Mouse (Mus musculus) myocyte (in vitro differentiated cells): ENCODE data around the gene Mapk10. TPM values are rescaled to one million over a fixed set of nuclear protein-coding genes. Genes with fewer than 3 reads are reported as not detected.

Source experiments
- H3K27me3 ChIP-seq: one replicate; pipeline ENCODE4 v1.6.1; 2011; ENCODE audit not compliant: control insufficient read depth, insufficient read depth, insufficient read length
- H3K36me3 ChIP-seq: one replicate; pipeline ENCODE4 v1.6.1; 2011; ENCODE audit not compliant: control insufficient read depth, insufficient read depth
- H3K4me2 ChIP-seq: one replicate; pipeline ENCODE4 v1.6.1; 2011; ENCODE audit warnings: low read depth, control low read depth
- H3K4me3 ChIP-seq: one replicate; pipeline ENCODE4 v1.5.1; 2011; ENCODE audit warnings: mild to moderate bottlenecking, control low read depth, moderate library complexity
- H3K79me2 ChIP-seq: one replicate; pipeline ENCODE4 v1.6.1; 2011; ENCODE audit not compliant: control insufficient read depth, insufficient read depth
- H3ac ChIP-seq: one replicate; pipeline ENCODE4 v1.6.1; 2011; ENCODE audit not compliant: control insufficient read depth, insufficient read length
- CEBPB ChIP-seq: IDR thresholded peaks from 2 replicates; pipeline ENCODE4 v1.6.1; 2011; ENCODE audit warnings: mild to moderate bottlenecking, moderate library complexity; ENCODE audit not compliant: poor library complexity, insufficient read depth, severe bottlenecking
- E2F4 ChIP-seq: IDR thresholded peaks from one replicate; pipeline ENCODE4 v1.6.1; 2011; ENCODE audit warnings: mild to moderate bottlenecking, control low read depth, moderate library complexity; ENCODE audit not compliant: insufficient read depth
- MAX ChIP-seq: IDR thresholded peaks from one replicate; pipeline ENCODE4 v1.6.1; 2011; ENCODE audit warnings: low read depth, mild to moderate bottlenecking, control low read depth
- MYOD1 ChIP-seq, 3 experiments: IDR thresholded peaks; one replicate each; pipeline ENCODE4 v1.6.1; 2011; ENCODE audit warnings: control low read depth in 2 of 3, low read depth in 2 of 3, mild to moderate bottlenecking in 2 of 3, moderate library complexity in 1 of 3; ENCODE audit not compliant: insufficient read length in 2 of 3, control insufficient read depth in 1 of 3
- MYOG ChIP-seq, 3 experiments: IDR thresholded peaks; one replicate each; pipeline ENCODE4 v1.6.1; 2011; ENCODE audit warnings: control low read depth in 2 of 3, low read depth in 2 of 3, mild to moderate bottlenecking in 2 of 3; ENCODE audit not compliant: insufficient read length in 2 of 3, control insufficient read depth in 1 of 3, insufficient read depth in 1 of 3
- POLR2A ChIP-seq: IDR thresholded peaks from one replicate; pipeline ENCODE4 v1.6.1; 2011; ENCODE audit warnings: low read depth, mild to moderate bottlenecking, control low read depth, moderate library complexity; ENCODE audit not compliant: insufficient read length
- POLR2AphosphoS2 ChIP-seq: IDR thresholded peaks from one replicate; pipeline ENCODE4 v1.6.1; 2011; ENCODE audit warnings: low read depth, control low read depth; ENCODE audit not compliant: insufficient read length
- REST ChIP-seq: IDR thresholded peaks from one replicate; pipeline ENCODE4 v1.6.1; 2011; ENCODE audit warnings: mild to moderate bottlenecking, control low read depth, moderate library complexity; ENCODE audit not compliant: insufficient read depth, insufficient read length
- SRF ChIP-seq: IDR thresholded peaks from one replicate; pipeline ENCODE4 v1.6.1; 2011; ENCODE audit warnings: low read depth; ENCODE audit not compliant: control insufficient read depth, insufficient read length
- TCF12 ChIP-seq: IDR thresholded peaks from one replicate; pipeline ENCODE4 v1.6.1; 2011; ENCODE audit warnings: mild to moderate bottlenecking, control low read depth; ENCODE audit not compliant: poor library complexity, insufficient read depth, severe bottlenecking
- TCF3 ChIP-seq: IDR thresholded peaks from one replicate; pipeline ENCODE4 v1.6.1; 2011; ENCODE audit warnings: low read depth, control low read depth; ENCODE audit not compliant: insufficient read length
- USF1 ChIP-seq: IDR thresholded peaks from one replicate; pipeline ENCODE4 v1.6.1; 2011; ENCODE audit warnings: low read depth, mild to moderate bottlenecking, control low read depth, moderate library complexity
- polyA plus RNA-seq: library from polyadenylated mRNA; unstranded; fragments of >200 nt; fragmentation: generic; extraction: Trizol; gene quantifications from one replicate; pipeline ENCODE4 v1.2.1, GENCODE M21; 2012; ENCODE audit warnings: missing spikeins

Mapk10 gene
- polyA plus RNA-seq, 1 experiment: 0.05 TPM

- H3K79me2 ChIP-seq: no peaks in the 10 kb centered on the region
- H3K27me3 ChIP-seq: no peaks in the 10 kb centered on the region
- H3ac ChIP-seq: no peak overlapping the region
- no peaks in the 10 kb centered on the region for H3K36me3 ChIP-seq
- H3K4me2 ChIP-seq: no peak overlapping the region
- no peak overlapping the region for H3K4me3 ChIP-seq
- TF ChIP-seq POLR2AphosphoS2: no peak
- no peak for TF ChIP-seq MYOD1 (IDR thresholded peaks at IDR 0.05; ENCODE audit: control insufficient read depth in 1 of 3, insufficient read length in 2 of 3, low read depth in 2 of 3)
These were observed 234.6 kb downstream of the Mapk10 start for GRCm38 (mm10) chr5:102976540-102976939.

GRCm38 (mm10) chr5:102974400-102974799 lies 236.7 kb downstream of the Mapk10 start:
- H3K4me2 ChIP-seq: no peak overlapping the region
- no peak overlapping the region for H3K4me3 ChIP-seq
- no peak for TF ChIP-seq POLR2A
- no peak for TF ChIP-seq MYOD1 (IDR thresholded peaks at IDR 0.05; ENCODE audit: control insufficient read depth in 1 of 3, insufficient read length in 2 of 3, low read depth in 2 of 3)
- no peak for TF ChIP-seq CEBPB
- no peak for TF ChIP-seq MAX
- no peak for TF ChIP-seq E2F4
- TF ChIP-seq USF1: no peak
- TF ChIP-seq SRF: no peak
- no peak for TF ChIP-seq TCF3
- no peaks in the 10 kb centered on the region for H3K79me2 ChIP-seq
- no peaks in the 10 kb centered on the region for H3K36me3 ChIP-seq
- H3K27me3 ChIP-seq: no peaks in the 10 kb centered on the region
- H3ac ChIP-seq: no peak overlapping the region

DNA sequence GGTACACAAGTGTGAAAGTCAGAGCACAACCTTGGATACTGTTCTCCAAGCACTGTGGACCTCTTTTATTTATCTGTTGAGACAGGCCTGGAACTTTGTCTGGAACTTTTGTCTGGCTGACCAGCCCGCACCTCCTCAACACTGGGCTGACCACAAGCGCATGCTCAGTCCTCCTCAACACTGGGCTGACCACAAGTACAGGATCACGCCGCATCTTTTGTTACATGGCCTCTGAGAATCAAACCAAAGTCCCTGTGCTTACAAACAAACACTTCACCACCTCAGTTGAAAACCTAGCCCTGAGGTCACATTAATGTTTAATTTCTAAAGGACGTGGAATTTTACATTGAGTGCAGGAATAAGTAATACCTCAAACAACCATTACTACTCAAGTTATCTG lies 246.7 kb downstream of the Mapk10 start:
- no peak overlapping the region for H3K4me3 ChIP-seq

GRCm38 (mm10) chr5:102953414-102953813 lies 257.7 kb downstream of the Mapk10 start:
- Histone ChIP-seq H3K79me2 (no peaks in the 10 kb centered on the region), H3K4me2 (no peak overlapping the region), H3ac (no peak overlapping the region), H3K36me3 (no peaks in the 10 kb centered on the region), H3K27me3 (no peaks in the 10 kb centered on the region), H3K4me3 (no peak overlapping the region)
- TF ChIP-seq MAX (no peak), USF1 (no peak), POLR2AphosphoS2 (no peak), CEBPB (no peak), MYOD1 (IDR thresholded peaks at IDR 0.05; ENCODE audit: control insufficient read depth in 1 of 3, insufficient read length in 2 of 3, low read depth in 2 of 3) (no peak), TCF12 (no peak), MYOG (IDR thresholded peaks at IDR 0.05; ENCODE audit: control insufficient read depth in 1 of 3, insufficient read depth in 1 of 3, insufficient read length in 2 of 3, low read depth in 2 of 3) (no peak), E2F4 (no peak), REST (no peak), SRF (no peak), POLR2A (no peak), TCF3 (no peak)

More for the DNA sequence above, 246.7 kb downstream of the Mapk10 start:
- H3K79me2 ChIP-seq: no peaks in the 10 kb centered on the region
- no peak overlapping the region for H3K4me2 ChIP-seq
- TF ChIP-seq MAX: no peak
- no peak for TF ChIP-seq USF1
- no peak for TF ChIP-seq REST
- no peak for TF ChIP-seq POLR2A
- no peak for TF ChIP-seq POLR2AphosphoS2
- no peak for TF ChIP-seq CEBPB
- no peak for TF ChIP-seq MYOG (IDR thresholded peaks at IDR 0.05; ENCODE audit: control insufficient read depth in 1 of 3, insufficient read depth in 1 of 3, insufficient read length in 2 of 3, low read depth in 2 of 3)
- no peak for TF ChIP-seq SRF
- TF ChIP-seq E2F4: no peak
- TF ChIP-seq TCF3: no peak
- TF ChIP-seq MYOD1 (IDR thresholded peaks at IDR 0.05; ENCODE audit: control insufficient read depth in 1 of 3, insufficient read length in 2 of 3, low read depth in 2 of 3): no peak
- TF ChIP-seq TCF12: no peak
- H3ac ChIP-seq: no peak overlapping the region
- H3K36me3 ChIP-seq: no peaks in the 10 kb centered on the region
- no peaks in the 10 kb centered on the region for H3K27me3 ChIP-seq

DNA sequence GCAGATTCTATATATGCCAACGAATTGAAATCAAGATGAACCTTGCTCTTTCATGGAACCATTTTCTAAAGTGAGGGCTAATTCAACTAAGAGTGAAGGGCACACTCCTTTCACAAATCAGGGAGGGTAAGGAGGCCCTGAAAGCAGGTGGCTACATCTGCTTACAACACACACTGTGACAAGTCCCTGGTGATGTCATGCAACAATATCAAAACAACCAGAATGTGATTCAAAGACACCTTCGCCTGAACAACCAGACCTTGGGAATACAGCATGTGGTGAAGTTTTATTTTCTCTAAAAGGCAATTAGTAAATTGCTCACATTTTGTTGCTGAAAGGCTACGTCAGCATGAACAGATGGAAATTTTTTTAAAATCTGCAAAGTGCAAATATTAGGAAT lies 258.2 kb downstream of the Mapk10 start:
- no peak overlapping the region for H3ac ChIP-seq
- H3K4me3 ChIP-seq: no peak overlapping the region
- H3K36me3 ChIP-seq: no peaks in the 10 kb centered on the region
- no peaks in the 10 kb centered on the region for H3K27me3 ChIP-seq
- TF ChIP-seq TCF12: no peak
- no peak for TF ChIP-seq SRF
- TF ChIP-seq REST: no peak
- TF ChIP-seq TCF3: no peak
- no peak for TF ChIP-seq E2F4
- no peak for TF ChIP-seq POLR2AphosphoS2
- TF ChIP-seq CEBPB: no peak
- no peak for TF ChIP-seq MAX
- no peak for TF ChIP-seq MYOG (IDR thresholded peaks at IDR 0.05; ENCODE audit: control insufficient read depth in 1 of 3, insufficient read depth in 1 of 3, insufficient read length in 2 of 3, low read depth in 2 of 3)
- no peak for TF ChIP-seq USF1
- no peak for TF ChIP-seq POLR2A
- TF ChIP-seq MYOD1 (IDR thresholded peaks at IDR 0.05; ENCODE audit: control insufficient read depth in 1 of 3, insufficient read length in 2 of 3, low read depth in 2 of 3): no peak
- H3K79me2 ChIP-seq: no peaks in the 10 kb centered on the region
- no peak overlapping the region for H3K4me2 ChIP-seq
